Mouse (Mus musculus): ENCODE results near the gene Nck2.

Nck2 gene

GRCm38 (mm10) chr1:43444531-43444930 is at the start of gene Nck2:
Gene Nck2, plus strand, starts transcription at chr1:43444579.
- no peak for DNase-seq

GRCm38 (mm10) chr1:43395040-43395439 is 49.3 kb upstream of the Nck2 start:
- DNase-seq, result no peak

GRCm38 (mm10) chr1:43395799-43396198 is 48.6 kb upstream of the Nck2 start:
- DNase-seq, result no peak

- DNase-seq, result peak in 1 of 2 experiments; percentile 7
Observed at GRCm38 (mm10) chr1:43396522-43396921, 47.9 kb upstream of the Nck2 start.

- DNase-seq, result peak; percentile 52 to 75
Observed at GRCm38 (mm10) chr1:43397096-43397495, 47.3 kb upstream of the Nck2 start.

GRCm38 (mm10) chr1:43398738-43399601 is 45.4 kb upstream of the Nck2 start:
- DNase-seq, result no peak

GRCm38 (mm10) chr1:43399602-43400216 is 44.7 kb upstream of the Nck2 start:
- no peak for DNase-seq

GRCm38 (mm10) chr1:43400655-43401054 is 43.7 kb upstream of the Nck2 start:
- DNase-seq, result no peak

GRCm38 (mm10) chr1:43403341-43403740 is 41.0 kb upstream of the Nck2 start:
- DNase-seq, result peak in 1 of 2 experiments; percentile 28

GRCm38 (mm10) chr1:43404693-43405678 is 39.4 kb upstream of the Nck2 start:
- DNase-seq, result no peak

GRCm38 (mm10) chr1:43409019-43409418 is 35.4 kb upstream of the Nck2 start:
- no peak for DNase-seq

GRCm38 (mm10) chr1:43412825-43413224 is 31.6 kb upstream of the Nck2 start:
- no peak for DNase-seq

- DNase-seq, result no peak
Observed at GRCm38 (mm10) chr1:43413298-43413697, 31.1 kb upstream of the Nck2 start.

- DNase-seq, result no peak
Observed at GRCm38 (mm10) chr1:43413749-43414148, 30.6 kb upstream of the Nck2 start.

- DNase-seq, result no peak
Observed at GRCm38 (mm10) chr1:43414228-43414627, 30.2 kb upstream of the Nck2 start.

- no peak for DNase-seq
Observed at GRCm38 (mm10) chr1:43414971-43415370, 29.4 kb upstream of the Nck2 start.

- no peak for DNase-seq
Observed at GRCm38 (mm10) chr1:43422969-43423748, 21.2 kb upstream of the Nck2 start.

GRCm38 (mm10) chr1:43426526-43426925 is 17.9 kb upstream of the Nck2 start:
- DNase-seq, result peak in 1 of 2 experiments; percentile 21

GRCm38 (mm10) chr1:43426993-43427535 is 17.3 kb upstream of the Nck2 start:
- DNase-seq, result no peak

GRCm38 (mm10) chr1:43429924-43430876 is 14.2 kb upstream of the Nck2 start:
- DNase-seq, result no peak

- DNase-seq, result no peak
Observed at GRCm38 (mm10) chr1:43433853-43434252, 10.5 kb upstream of the Nck2 start.
